Mouse (Mus musculus) T-cell, adult 2 months (primary cell): ENCODE measurements around the gene Trmt13.

Experiments
- DNase-seq: peaks from one replicate; pipeline ENCODE4 v3.0.0; 2022; ENCODE audit warnings: low spot score

The Trmt13 gene

DNA sequence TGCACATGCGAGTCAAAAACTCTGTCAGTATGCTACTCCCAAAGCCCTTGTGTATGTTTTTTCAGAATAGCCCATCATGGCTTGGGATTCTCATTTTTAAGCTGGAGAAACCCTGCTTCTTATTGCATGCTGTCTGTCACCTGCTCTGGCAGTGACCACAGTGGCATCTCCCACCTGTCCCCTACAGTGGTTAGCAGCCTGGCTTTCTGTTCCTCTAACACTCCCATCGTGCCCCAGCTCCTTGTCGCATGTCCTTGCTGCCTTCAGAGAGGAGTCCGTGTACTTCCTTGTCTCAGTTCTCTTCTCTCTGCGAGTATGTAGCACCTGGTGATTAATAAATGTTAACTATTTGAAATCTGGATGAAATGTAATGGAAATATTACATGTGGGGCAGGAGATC is 67.0 kb downstream of the Trmt13 start:
- DNase-seq: no peak

DNA sequence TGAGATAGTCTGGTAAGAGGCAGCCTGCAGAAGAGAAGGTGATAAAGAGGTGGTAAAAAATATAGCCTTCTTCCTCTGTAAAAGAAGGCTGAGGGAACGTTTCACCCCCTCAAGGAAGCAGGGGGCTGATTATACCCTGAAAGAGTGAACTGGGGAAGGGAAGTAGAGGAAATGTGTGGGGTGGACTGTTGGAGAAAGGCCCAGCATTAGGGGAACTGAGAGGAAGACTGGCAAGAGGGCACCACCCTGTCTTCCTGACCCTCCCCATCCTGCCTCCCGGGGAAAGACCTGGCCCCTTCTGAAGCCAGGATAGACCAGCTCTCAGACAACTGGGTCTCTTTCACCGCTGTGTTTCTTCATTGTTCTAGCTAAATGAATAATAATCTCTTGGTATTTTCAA is 71.9 kb downstream of the Trmt13 start:
- DNase-seq: no peak

DNA sequence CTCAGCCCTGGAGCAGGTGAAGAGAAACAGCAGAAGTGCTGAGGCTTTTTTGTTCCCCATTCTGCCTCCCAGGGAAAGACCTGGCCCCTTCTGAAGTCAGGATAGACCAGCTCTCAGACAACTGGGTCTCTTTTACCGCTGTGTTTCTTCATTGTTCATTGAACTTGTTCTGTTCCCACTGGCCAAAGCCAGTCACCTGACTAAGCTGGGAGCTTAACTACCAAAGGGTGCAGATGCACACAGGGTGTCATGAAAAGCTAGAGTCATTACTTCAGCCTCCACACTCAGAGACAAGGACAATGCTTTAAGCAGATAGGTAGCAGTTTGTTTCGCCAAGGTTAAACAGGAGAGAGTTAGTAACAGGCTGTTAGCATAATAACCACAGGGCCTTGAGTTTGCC is 72.3 kb downstream of the Trmt13 start:
- no peak for DNase-seq

DNA sequence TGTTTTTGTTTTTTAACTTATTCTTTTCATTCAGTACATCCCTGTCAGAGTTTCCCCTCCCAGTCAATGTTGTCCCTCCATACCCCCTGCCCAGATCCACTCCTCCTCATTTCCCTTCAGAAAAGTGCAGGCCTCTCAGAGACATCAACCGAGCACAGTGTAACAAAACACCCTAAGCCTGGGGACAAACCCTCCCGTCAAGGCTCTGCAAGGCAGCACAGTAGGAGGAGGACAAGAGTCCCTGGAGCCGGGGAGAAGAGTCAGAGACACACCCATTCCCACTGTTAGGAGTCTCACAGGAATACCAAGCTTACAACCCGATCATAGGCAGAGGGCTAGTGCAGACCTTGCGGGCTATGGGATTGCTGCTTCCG is 77.2 kb downstream of the Trmt13 start:
- no peak for DNase-seq

- DNase-seq: no peak
Observed at GRCm38 (mm10) chr3:116536428-116537199, 77.8 kb downstream of the Trmt13 start.
